Comparison of ENCODE assay signal across 24 mouse cellular contexts in the genomic region with DNA sequence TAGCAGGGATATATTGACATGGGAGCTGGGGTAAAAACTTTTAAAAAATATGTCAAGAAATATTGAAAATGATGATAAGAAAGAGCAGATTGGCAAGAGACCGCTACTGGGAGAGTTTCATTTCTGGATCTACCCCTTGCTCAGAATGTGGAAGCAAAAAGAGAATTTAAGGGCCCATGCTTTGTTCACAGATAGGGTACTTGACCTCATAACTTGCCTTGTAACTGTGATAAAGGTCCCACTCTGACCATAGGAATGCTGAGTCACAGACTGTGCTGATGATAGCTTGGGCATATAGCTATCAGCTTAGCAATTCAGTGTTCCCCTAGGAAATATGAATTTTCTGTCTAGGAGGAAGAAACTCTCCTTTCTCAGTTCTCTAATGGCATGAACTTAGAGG.
DNase-seq lines count a peak whose midpoint lies in the region; ATAC-seq and TF ChIP-seq lines count a peak whose summit lies in the region.
"Had no signal": no experiment of that assay in that cellular context is flagged by ENCODE, and none has a peak within 500 bp of the region (broad histone marks: within the 10 kb centered on the region; RNA-seq: fewer than 3 reads in every experiment).

No protein-coding gene starts in this region.

- no peaks in the 10 kb centered on the region for H3K27me3 ChIP-seq in megakaryocyte, embryonic 14.5 days (replicated peaks)
- no peaks in the 10 kb centered on the region for H3K27me3 ChIP-seq in liver, embryonic 16.5 days (ENCODE audit: control insufficient read depth, insufficient read depth, low read depth, low read length)
- H3K27me3 ChIP-seq in midbrain, embryonic 16.5 days (ENCODE audit: control insufficient read depth, insufficient read depth, low read depth, low read length) = no peaks in the 10 kb centered on the region
- H3K27me3 ChIP-seq: forebrain, embryonic 13.5 days; heart, embryonic 12.5 days; heart, embryonic 15.5 days had no signal

- no peak overlapping the region for H3K4me2 ChIP-seq in liver, embryonic 16.5 days (ENCODE audit: low read depth, low read length)
- H3K4me2 ChIP-seq in midbrain, embryonic 16.5 days (ENCODE audit: low read length) = no peak overlapping the region
- H3K4me2 ChIP-seq: forebrain, embryonic 13.5 days; heart, embryonic 12.5 days; heart, embryonic 15.5 days; hindbrain, embryonic 14.5 days had no signal

- H3K4me1 ChIP-seq in megakaryocyte, embryonic 14.5 days = peaks cover 16% of the 10 kb centered on the region
- no peaks in the 10 kb centered on the region for H3K4me1 ChIP-seq in liver, embryonic 16.5 days (ENCODE audit: control insufficient read depth, low read depth, low read length)
- peaks cover 4% of the 10 kb centered on the region; the same call in 1 of the 2 replicates for H3K4me1 ChIP-seq in midbrain, embryonic 16.5 days (ENCODE audit: control insufficient read depth, insufficient read depth, low read length)
- H3K4me1 ChIP-seq: forebrain, embryonic 13.5 days; heart, embryonic 12.5 days; heart, embryonic 15.5 days had no signal

- no peak overlapping the region for H3K27ac ChIP-seq in liver, embryonic 16.5 days (ENCODE audit: low read length)
- H3K27ac ChIP-seq in gastrocnemius, adult 2 months = no peak overlapping the region
- H3K27ac ChIP-seq in midbrain, embryonic 16.5 days (ENCODE audit: low read length) = no peak overlapping the region
- H3K27ac ChIP-seq: forebrain, embryonic 10.5 days; forebrain, embryonic 13.5 days; heart, embryonic 15.5 days; hindbrain, embryonic 14.5 days; hindbrain, postnatal 0 days had no signal

- ATAC-seq in megakaryocyte, adult 5-6 weeks (ENCODE audit: poor library complexity, severe bottlenecking) = no peak
- ATAC-seq in liver, embryonic 16.5 days (ENCODE audit: low read depth) = peak; percentile 37; the same call in 1 of the 2 replicates
- no peak for ATAC-seq in midbrain, embryonic 16.5 days
- ATAC-seq: CD4-positive, CD25-positive, alpha-beta regulatory T cell, adult 4 months; forebrain, embryonic 13.5 days; forebrain, embryonic 16.5 days; hindbrain, postnatal 0 days; inflammation-experienced regulatory T-cells, adult 6 months had no signal

- WGBS in liver, embryonic 16.5 days (ENCODE audit: insufficient replicate concordance) = 30% methylated on average over 1 of the region's 1 CpGs
- 98% methylated on average over 1 of the region's 1 CpGs for WGBS in midbrain, embryonic 16.5 days

- TF ChIP-seq CTCF in gastrocnemius, adult 2 months (IDR thresholded peaks at IDR 0.05) = no peak

- intact Hi-C loops in gastrocnemius, adult 2 months (cut with DNase I) = no loop called here

- no peaks in the 10 kb centered on the region for H3K9me3 ChIP-seq in megakaryocyte, embryonic 14.5 days
- H3K9me3 ChIP-seq in liver, embryonic 16.5 days (replicated peaks; ENCODE audit: control insufficient read depth, low read length) = no peaks in the 10 kb centered on the region
- no peaks in the 10 kb centered on the region for H3K9me3 ChIP-seq in midbrain, embryonic 16.5 days (replicated peaks; ENCODE audit: control insufficient read depth, low read length, poor library complexity, severe bottlenecking)
- H3K9me3 ChIP-seq: forebrain, embryonic 10.5 days; forebrain, embryonic 13.5 days; heart, embryonic 12.5 days; heart, embryonic 15.5 days had no signal

- DNase-seq in MEL-GATA-1-ER (ENCODE audit: extremely low read depth, low read depth) = peak; percentile 48
- no peak for DNase-seq in gastrocnemius, adult 2 months
- DNase-seq: adrenal gland, adult 2 months; adrenal gland, postnatal 14 days; cerebellum, adult 11-12 months; cerebellum, adult 9-10 months; cerebellum, postnatal 14 days; gastrocnemius, postnatal 14 days; heart, adult 18-20 months; heart, postnatal 10 days; heart, postnatal 36 days had no signal

- H3K4me3 ChIP-seq in megakaryocyte, embryonic 14.5 days (replicated peaks) = peak overlapping the region; percentile 71
- H3K4me3 ChIP-seq in liver, embryonic 16.5 days (ENCODE audit: low read depth, low read length) = no peak overlapping the region
- H3K4me3 ChIP-seq in gastrocnemius, adult 2 months = no peak overlapping the region
- no peak overlapping the region for H3K4me3 ChIP-seq in midbrain, embryonic 16.5 days (ENCODE audit: low read depth, low read length)
- H3K4me3 ChIP-seq: forebrain, embryonic 10.5 days; forebrain, embryonic 13.5 days; heart, embryonic 12.5 days; heart, embryonic 15.5 days had no signal

- H3K36me3 ChIP-seq in megakaryocyte, embryonic 14.5 days (replicated peaks; ENCODE audit: low read length) = no peaks in the 10 kb centered on the region
- H3K36me3 ChIP-seq in liver, embryonic 16.5 days (ENCODE audit: control insufficient read depth, insufficient read depth) = no peaks in the 10 kb centered on the region
- no peaks in the 10 kb centered on the region for H3K36me3 ChIP-seq in midbrain, embryonic 16.5 days (ENCODE audit: control insufficient read depth, insufficient read depth, low read length)
- H3K36me3 ChIP-seq: forebrain, embryonic 10.5 days; heart, embryonic 12.5 days; heart, embryonic 15.5 days had no signal

- H3K9ac ChIP-seq in liver, embryonic 16.5 days (ENCODE audit: low read depth, low read length) = no peak overlapping the region
- no peak overlapping the region for H3K9ac ChIP-seq in midbrain, embryonic 16.5 days (ENCODE audit: low read depth, low read length)
- H3K9ac ChIP-seq: forebrain, embryonic 13.5 days; heart, embryonic 12.5 days; heart, embryonic 15.5 days; hindbrain, embryonic 14.5 days had no signal
